Mouse (Mus musculus): Measurements from ENCODE around the gene Tarbp2. TPM values are rescaled to one million over a fixed set of nuclear protein-coding genes. Genes with fewer than 3 reads are reported as not detected.

The Tarbp2 gene
- total and polyA plus RNA-seq, 2 experiments from 2014 or later, result 78.4 to 107 TPM

DNA sequence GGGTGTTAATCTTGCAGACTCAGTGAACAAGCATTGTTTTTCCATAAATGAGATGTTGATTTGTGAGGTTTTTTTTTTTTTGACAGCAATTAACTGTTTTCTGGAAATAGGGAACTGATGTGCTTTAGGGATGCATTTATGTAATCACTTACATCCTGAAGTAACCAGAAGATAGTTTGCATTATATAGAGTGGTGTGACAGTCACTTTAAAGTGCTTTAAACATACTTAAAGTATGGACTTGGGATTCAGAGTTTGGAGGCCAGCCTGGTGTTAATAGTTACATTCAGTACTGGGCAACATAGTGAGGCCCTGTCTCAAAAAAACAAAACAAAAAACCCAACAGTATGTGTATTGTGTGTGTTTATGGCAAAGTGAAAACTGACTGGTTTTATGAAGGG lies 46.3 kb upstream of the Tarbp2 start:
- H3K27ac ChIP-seq (ENCODE audit: low read depth, low read length), result no peak overlapping the region
- H3K9me3 ChIP-seq (ENCODE audit: low read length), result no peaks in the 10 kb centered on the region
- no peaks in the 10 kb centered on the region for H3K27me3 ChIP-seq (ENCODE audit: insufficient read depth, low read length)
- peaks cover 13% of the 10 kb centered on the region for H3K36me3 ChIP-seq (ENCODE audit: insufficient read depth, low read length)
- no peak overlapping the region for H3K9ac ChIP-seq (replicated peaks; ENCODE audit: low read length, poor library complexity, severe bottlenecking)
- DNase-seq (ENCODE audit: low spot score) (no peak), ATAC-seq (ENCODE audit: low FRiP score) (no peak)
- no peaks in the 10 kb centered on the region for H3K4me1 ChIP-seq (ENCODE audit: insufficient read depth, low read length)
- TF ChIP-seq CTCF (IDR thresholded peaks at IDR 0.05), result no peak
- H3K4me3 ChIP-seq (ENCODE audit: low read depth, low read length), result peak overlapping the region; percentile 87
- peak overlapping the region; percentile 56 for H3K4me2 ChIP-seq (ENCODE audit: low read depth, low read length, poor library complexity, severe bottlenecking)

DNA sequence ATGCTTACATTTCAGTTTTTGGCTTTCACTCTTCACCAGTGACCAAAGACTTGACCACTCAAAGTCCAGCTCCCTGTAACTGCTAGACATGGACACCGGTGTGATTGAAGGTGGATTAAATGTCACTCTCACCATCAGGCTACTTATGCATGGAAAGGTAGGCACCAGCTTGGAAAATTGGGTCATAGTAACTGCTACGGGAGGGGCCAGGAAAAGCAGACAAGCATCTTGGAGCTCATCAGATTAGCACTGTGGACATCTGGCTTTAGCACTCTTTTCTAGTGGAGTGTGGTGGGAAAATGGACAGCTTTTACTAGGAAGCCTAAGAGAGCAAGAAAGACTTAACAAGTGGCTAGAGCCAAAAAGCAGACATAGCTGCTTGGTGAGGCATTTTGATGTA lies 44.7 kb upstream of the Tarbp2 start:
- Histone ChIP-seq H3K27ac (ENCODE audit: low read depth, low read length) (no peak overlapping the region), H3K27me3 (ENCODE audit: insufficient read depth, low read length) (no peaks in the 10 kb centered on the region), H3K4me2 (ENCODE audit: low read depth, low read length, poor library complexity, severe bottlenecking) (no peak overlapping the region), H3K9me3 (ENCODE audit: low read length) (no peaks in the 10 kb centered on the region), H3K36me3 (ENCODE audit: insufficient read depth, low read length) (peaks cover 19% of the 10 kb centered on the region), H3K4me1 (ENCODE audit: insufficient read depth, low read length) (no peaks in the 10 kb centered on the region), H3K4me3 (ENCODE audit: low read depth, low read length) (no peak overlapping the region), H3K9ac (replicated peaks; ENCODE audit: low read length, poor library complexity, severe bottlenecking) (no peak overlapping the region)
- DNase-seq (ENCODE audit: low spot score) (no peak), ATAC-seq (ENCODE audit: low FRiP score) (no peak)
- WGBS, result 48% methylated on average over 2 of the region's 2 CpGs
- no peak for TF ChIP-seq CTCF (IDR thresholded peaks at IDR 0.05)

DNA sequence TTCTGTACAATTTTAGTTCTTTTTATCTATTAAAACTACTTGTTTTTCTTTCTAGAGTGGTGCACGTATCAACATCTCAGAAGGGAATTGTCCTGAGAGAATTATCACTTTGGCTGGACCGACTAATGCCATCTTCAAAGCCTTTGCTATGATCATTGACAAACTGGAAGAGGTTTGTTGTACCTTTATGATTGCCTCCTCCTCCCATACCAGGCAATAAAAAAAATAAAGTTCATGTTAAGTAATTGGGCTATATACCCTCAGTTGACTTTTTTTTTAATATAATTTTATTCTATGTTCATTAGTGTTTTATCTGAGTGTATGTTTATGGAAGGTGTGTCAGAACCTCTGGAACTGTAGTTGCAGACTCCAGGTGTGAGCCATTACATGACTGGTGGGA lies 43.5 kb upstream of the Tarbp2 start:
- Histone ChIP-seq H3K9ac (replicated peaks; ENCODE audit: low read length, poor library complexity, severe bottlenecking) (no peak overlapping the region), H3K4me3 (ENCODE audit: low read depth, low read length) (no peak overlapping the region), H3K4me2 (ENCODE audit: low read depth, low read length, poor library complexity, severe bottlenecking) (no peak overlapping the region), H3K9me3 (ENCODE audit: low read length) (no peaks in the 10 kb centered on the region), H3K36me3 (ENCODE audit: insufficient read depth, low read length) (peaks cover 26% of the 10 kb centered on the region), H3K27ac (ENCODE audit: low read depth, low read length) (no peak overlapping the region), H3K27me3 (ENCODE audit: insufficient read depth, low read length) (no peaks in the 10 kb centered on the region), H3K4me1 (ENCODE audit: insufficient read depth, low read length) (no peaks in the 10 kb centered on the region)
- TF ChIP-seq CTCF (IDR thresholded peaks at IDR 0.05), result no peak
- ATAC-seq (ENCODE audit: low FRiP score) (no peak), DNase-seq (ENCODE audit: low spot score) (no peak)
- 93% methylated on average over 2 of the region's 2 CpGs for WGBS

DNA sequence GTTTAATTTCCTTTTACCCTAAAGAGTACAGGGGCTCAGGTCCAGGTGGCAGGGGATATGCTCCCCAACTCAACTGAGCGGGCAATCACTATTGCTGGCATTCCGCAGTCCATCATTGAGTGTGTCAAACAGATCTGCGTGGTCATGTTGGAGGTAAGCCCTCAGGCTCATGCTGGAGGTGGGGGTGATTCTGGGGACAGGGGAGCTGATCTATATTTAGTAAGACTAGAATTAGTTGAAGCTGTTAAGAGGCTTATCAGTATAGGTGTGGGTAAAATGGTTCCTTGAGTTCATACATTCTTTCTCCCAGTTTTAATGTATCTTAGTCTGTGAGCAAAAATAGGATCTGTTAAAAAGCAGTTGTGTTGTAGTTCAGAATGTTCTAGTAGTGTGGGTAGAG lies 34.9 kb upstream of the Tarbp2 start:
- WGBS, result 89% methylated on average over 3 of the region's 3 CpGs
- Histone ChIP-seq H3K4me1 (ENCODE audit: insufficient read depth, low read length) (no peaks in the 10 kb centered on the region), H3K9ac (replicated peaks; ENCODE audit: low read length, poor library complexity, severe bottlenecking) (no peak overlapping the region), H3K4me3 (ENCODE audit: low read depth, low read length) (no peak overlapping the region), H3K27ac (ENCODE audit: low read depth, low read length) (no peak overlapping the region), H3K4me2 (ENCODE audit: low read depth, low read length, poor library complexity, severe bottlenecking) (no peak overlapping the region), H3K36me3 (ENCODE audit: insufficient read depth, low read length) (peaks cover 40% of the 10 kb centered on the region), H3K27me3 (ENCODE audit: insufficient read depth, low read length) (no peaks in the 10 kb centered on the region), H3K9me3 (ENCODE audit: low read length) (no peaks in the 10 kb centered on the region)
- ATAC-seq (ENCODE audit: low FRiP score) (no peak), DNase-seq (ENCODE audit: low spot score) (no peak)
- TF ChIP-seq CTCF (IDR thresholded peaks at IDR 0.05), result no peak

DNA sequence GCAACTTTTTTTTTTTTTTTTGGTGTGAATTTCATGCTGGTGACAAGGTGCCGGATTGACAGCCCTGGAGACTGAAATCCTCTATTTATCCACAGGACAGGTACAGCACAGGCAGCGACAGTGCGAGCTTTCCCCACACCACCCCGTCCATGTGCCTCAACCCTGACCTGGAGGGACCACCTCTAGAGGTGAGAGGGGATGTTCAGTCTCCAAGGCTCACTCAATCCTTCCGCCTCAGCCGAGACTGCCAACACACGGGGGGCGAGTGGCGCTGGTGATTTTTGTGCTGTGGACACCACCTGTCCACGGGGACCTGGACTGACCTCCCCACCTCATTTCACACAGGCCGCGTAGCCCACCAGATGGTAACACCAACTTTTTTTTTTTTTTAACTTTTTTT lies 32.1 kb upstream of the Tarbp2 start:
- no peaks in the 10 kb centered on the region for H3K9me3 ChIP-seq (ENCODE audit: low read length)
- peaks cover 51% of the 10 kb centered on the region for H3K36me3 ChIP-seq (ENCODE audit: insufficient read depth, low read length)
- DNase-seq (ENCODE audit: low spot score), result no peak
- no peak overlapping the region for H3K9ac ChIP-seq (replicated peaks; ENCODE audit: low read length, poor library complexity, severe bottlenecking)
- no peak overlapping the region for H3K4me2 ChIP-seq (ENCODE audit: low read depth, low read length, poor library complexity, severe bottlenecking)
- H3K4me1 ChIP-seq (ENCODE audit: insufficient read depth, low read length), result no peaks in the 10 kb centered on the region
- H3K27ac ChIP-seq (ENCODE audit: low read depth, low read length), result no peak overlapping the region
- H3K27me3 ChIP-seq (ENCODE audit: insufficient read depth, low read length), result no peaks in the 10 kb centered on the region
- no peak for TF ChIP-seq CTCF (IDR thresholded peaks at IDR 0.05)
- H3K4me3 ChIP-seq (ENCODE audit: low read depth, low read length), result no peak overlapping the region
- 94% methylated on average over 12 of the region's 12 CpGs for WGBS
- ATAC-seq (ENCODE audit: low FRiP score), result no peak

DNA sequence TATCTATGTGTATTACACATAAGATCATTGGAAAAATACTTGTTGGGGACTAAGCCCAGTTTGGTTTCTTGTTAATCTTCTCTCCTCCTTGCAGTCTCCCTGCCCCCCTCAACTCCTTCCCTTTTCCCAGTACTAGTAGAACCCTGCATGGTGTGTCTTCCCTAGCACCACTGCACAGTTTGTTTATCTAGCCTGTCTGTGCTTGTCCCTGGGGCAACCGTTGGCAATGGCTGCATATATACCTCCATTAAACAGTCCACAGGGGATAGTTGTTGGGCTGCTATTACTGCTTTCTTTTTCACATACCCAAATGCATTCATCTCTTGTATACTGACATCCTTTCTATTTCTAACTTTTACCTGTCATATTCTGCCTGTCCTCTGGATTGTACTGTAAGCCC lies 30.3 kb upstream of the Tarbp2 start:
- H3K4me3 ChIP-seq (ENCODE audit: low read depth, low read length), result no peak overlapping the region
- H3K27ac ChIP-seq (ENCODE audit: low read depth, low read length), result no peak overlapping the region
- no peak for DNase-seq (ENCODE audit: low spot score)
- no peak for ATAC-seq (ENCODE audit: low FRiP score)
- peaks cover 54% of the 10 kb centered on the region for H3K36me3 ChIP-seq (ENCODE audit: insufficient read depth, low read length)
- H3K27me3 ChIP-seq (ENCODE audit: insufficient read depth, low read length), result no peaks in the 10 kb centered on the region
- no peak for TF ChIP-seq CTCF (IDR thresholded peaks at IDR 0.05)
- 86% methylated on average over 1 of the region's 1 CpGs for WGBS
- H3K9me3 ChIP-seq (ENCODE audit: low read length), result no peaks in the 10 kb centered on the region
- no peak overlapping the region for H3K9ac ChIP-seq (replicated peaks; ENCODE audit: low read length, poor library complexity, severe bottlenecking)
- no peaks in the 10 kb centered on the region for H3K4me1 ChIP-seq (ENCODE audit: insufficient read depth, low read length)
- no peak overlapping the region for H3K4me2 ChIP-seq (ENCODE audit: low read depth, low read length, poor library complexity, severe bottlenecking)

DNA sequence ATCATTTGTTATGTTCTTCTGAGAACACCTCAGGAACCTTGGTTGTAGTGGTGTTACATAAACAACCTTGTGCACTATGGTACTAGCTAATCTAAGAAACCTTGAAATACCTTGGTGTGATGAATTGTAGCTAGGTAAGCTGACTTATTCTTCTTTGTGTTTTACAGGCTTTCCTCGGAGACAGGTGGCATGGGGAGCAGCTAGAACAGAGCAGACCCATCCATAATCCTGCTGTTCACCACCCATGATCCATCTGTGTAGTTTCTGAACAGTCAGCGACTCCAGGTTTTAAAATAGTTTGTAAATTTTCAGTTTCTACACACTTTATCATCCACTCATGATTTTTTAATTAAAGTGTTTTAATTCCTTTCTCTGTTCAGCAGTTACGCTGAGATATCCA lies 19.7 kb upstream of the Tarbp2 start:
- 83% methylated on average over 3 of the region's 3 CpGs for WGBS
- Histone ChIP-seq H3K9me3 (ENCODE audit: low read length) (no peaks in the 10 kb centered on the region), H3K36me3 (ENCODE audit: insufficient read depth, low read length) (peaks cover 55% of the 10 kb centered on the region), H3K4me2 (ENCODE audit: low read depth, low read length, poor library complexity, severe bottlenecking) (no peak overlapping the region), H3K4me1 (ENCODE audit: insufficient read depth, low read length) (no peaks in the 10 kb centered on the region), H3K9ac (replicated peaks; ENCODE audit: low read length, poor library complexity, severe bottlenecking) (no peak overlapping the region), H3K27ac (ENCODE audit: low read depth, low read length) (no peak overlapping the region), H3K27me3 (ENCODE audit: insufficient read depth, low read length) (no peaks in the 10 kb centered on the region), H3K4me3 (ENCODE audit: low read depth, low read length) (no peak overlapping the region)
- no peak for TF ChIP-seq CTCF (IDR thresholded peaks at IDR 0.05)
- ATAC-seq (ENCODE audit: low FRiP score) (no peak), DNase-seq (ENCODE audit: low spot score) (no peak)
